Mouse (Mus musculus) bone marrow macrophage, adult 2 months (primary cell): ENCODE results near the gene Il9.

Source experiments
- CTCF ChIP-seq: IDR thresholded peaks from 2 replicates; pipeline ENCODE4 v1.5.1; 2012; ENCODE audit warnings: low read depth, mild to moderate bottlenecking, low read length, moderate library complexity
- POLR2A ChIP-seq: IDR thresholded peaks from 2 replicates; pipeline ENCODE4 v1.6.1; 2012; ENCODE audit warnings: mild to moderate bottlenecking, low read depth, low read length, borderline replicate concordance

DNA sequence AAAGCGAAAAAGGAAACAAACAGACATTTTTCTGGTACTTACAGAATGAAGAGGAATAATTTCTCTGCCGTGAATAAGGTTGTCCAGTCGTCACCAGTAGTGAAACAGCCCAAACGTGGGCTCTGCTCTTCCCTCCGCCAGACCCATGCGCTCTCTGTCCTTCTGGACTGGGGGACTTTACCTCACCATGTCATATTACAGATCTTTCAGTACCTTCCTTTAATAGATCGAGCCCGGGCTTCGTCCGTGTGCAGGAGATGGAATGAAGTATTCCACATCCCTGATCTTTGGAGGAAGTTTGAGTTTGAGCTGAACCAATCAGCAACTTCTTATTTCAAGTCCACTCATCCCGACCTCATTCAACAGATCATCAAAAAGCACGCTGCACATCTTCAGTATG lies 44.8 kb upstream of the Il9 start:
- TF ChIP-seq POLR2A (no peak), CTCF (no peak)
